Mouse (Mus musculus): ENCODE measurements around the gene Serpinf2.

The Serpinf2 gene

GRCm38 (mm10) chr11:75439363-75439762, at the start of gene Serpinf2:
TSS of gene Serpinf2 (minus strand) at chr11:75439591.
- no peak for DNase-seq (ENCODE audit: low read depth, low spot score)

GRCm38 (mm10) chr11:75487496-75487895, 48.1 kb upstream of the Serpinf2 start:
- DNase-seq (ENCODE audit: low read depth, low spot score): no peak

- peak; percentile 94 for DNase-seq (ENCODE audit: low read depth, low spot score)
Observed at GRCm38 (mm10) chr11:75486601-75487285, 47.4 kb upstream of the Serpinf2 start, which contains the start of gene Prpf8. TSS of gene Prpf8 (plus strand) at chr11:75486816.

- DNase-seq (ENCODE audit: low read depth, low spot score): no peak
Observed at GRCm38 (mm10) chr11:75486192-75486591, 46.8 kb upstream of the Serpinf2 start.

GRCm38 (mm10) chr11:75473376-75473775, 34.0 kb upstream of the Serpinf2 start:
- no peak for DNase-seq (ENCODE audit: low read depth, low spot score)

- no peak for DNase-seq (ENCODE audit: low read depth, low spot score)
Observed at GRCm38 (mm10) chr11:75472469-75473081, 33.2 kb upstream of the Serpinf2 start.

- no peak for DNase-seq (ENCODE audit: low read depth, low spot score)
Observed at GRCm38 (mm10) chr11:75470675-75471074, 31.3 kb upstream of the Serpinf2 start.

GRCm38 (mm10) chr11:75469261-75469660, 29.9 kb upstream of the Serpinf2 start:
- DNase-seq (ENCODE audit: low read depth, low spot score): no peak

- DNase-seq (ENCODE audit: low read depth, low spot score): no peak
Observed at GRCm38 (mm10) chr11:75468410-75468809, 29.0 kb upstream of the Serpinf2 start.

- DNase-seq (ENCODE audit: low read depth, low spot score): no peak
Observed at GRCm38 (mm10) chr11:75467512-75468215, 28.3 kb upstream of the Serpinf2 start.

GRCm38 (mm10) chr11:75466731-75467505, 27.5 kb upstream of the Serpinf2 start:
- no peak for DNase-seq (ENCODE audit: low read depth, low spot score)

- no peak for DNase-seq (ENCODE audit: low read depth, low spot score)
Observed at GRCm38 (mm10) chr11:75465051-75465450, 25.7 kb upstream of the Serpinf2 start.

- no peak for DNase-seq (ENCODE audit: low read depth, low spot score)
Observed at GRCm38 (mm10) chr11:75464417-75464816, 25.0 kb upstream of the Serpinf2 start.

GRCm38 (mm10) chr11:75463624-75464023, 24.2 kb upstream of the Serpinf2 start:
- DNase-seq (ENCODE audit: low read depth, low spot score): no peak

GRCm38 (mm10) chr11:75462865-75463336, 23.5 kb upstream of the Serpinf2 start:
- DNase-seq (ENCODE audit: low read depth, low spot score): no peak

GRCm38 (mm10) chr11:75462253-75462783, 22.9 kb upstream of the Serpinf2 start:
- no peak for DNase-seq (ENCODE audit: low read depth, low spot score)

GRCm38 (mm10) chr11:75461743-75462252, 22.4 kb upstream of the Serpinf2 start:
- no peak for DNase-seq (ENCODE audit: low read depth, low spot score)

GRCm38 (mm10) chr11:75460844-75461742, 21.7 kb upstream of the Serpinf2 start, which contains the start of gene Tlcd2:
TSS of gene Tlcd2 (plus strand) at chr11:75461715.
- peak; percentile 99 for DNase-seq (ENCODE audit: low read depth, low spot score)

- peak; percentile 66 for DNase-seq (ENCODE audit: low read depth, low spot score)
Observed at GRCm38 (mm10) chr11:75460103-75460843, 20.9 kb upstream of the Serpinf2 start.

Data from retina, postnatal 7 days (tissue).